Mouse (Mus musculus) hindbrain, embryonic 15.5 days (tissue): ENCODE data around the gene Dennd2d. TPM values are rescaled to one million over a fixed set of nuclear protein-coding genes. Genes with fewer than 3 reads are reported as not detected.

Experiments used
- ATAC-seq: fragments of 200-750 bp; cut with Nextera tagmentation; 2 replicates; pipeline ENCODE4 v1.8.0; 2017; ENCODE audit warnings: low read depth, moderate number of reproducible peaks, moderate TSS enrichment; ENCODE audit not compliant: low FRiP score
- H3K27ac ChIP-seq: fragments of 300-500 bp; sonication (generic); replicated peaks from 2 replicates; pipeline ENCODE4 v1.5.1; 2015; ENCODE audit warnings: mild to moderate bottlenecking, inconsistent platforms
- H3K27me3 ChIP-seq: fragments of 300-500 bp; sonication (generic); 2 replicates; pipeline ENCODE4 v1.6.1; 2015; ENCODE audit warnings: control low read depth, inconsistent platforms
- H3K36me3 ChIP-seq: fragments of 300-500 bp; sonication (generic); 2 replicates; pipeline ENCODE4 v1.6.1; 2015; ENCODE audit warnings: control low read depth, inconsistent platforms
- H3K4me1 ChIP-seq: fragments of 300-500 bp; sonication (generic); replicated peaks from 2 replicates; pipeline ENCODE4 v1.6.1; 2015; ENCODE audit warnings: control low read depth, inconsistent platforms
- H3K4me2 ChIP-seq: fragments of 300-500 bp; sonication (generic); 2 replicates; pipeline ENCODE4 v1.6.1; 2015; ENCODE audit warnings: moderate library complexity, mild to moderate bottlenecking, inconsistent platforms
- H3K4me3 ChIP-seq: fragments of 300-500 bp; sonication (generic); 2 replicates; pipeline ENCODE4 v1.5.1; 2015; ENCODE audit warnings: mild to moderate bottlenecking, inconsistent platforms
- H3K9ac ChIP-seq: fragments of 300-500 bp; sonication (generic); 2 replicates; pipeline ENCODE4 v1.6.1; 2015; ENCODE audit warnings: inconsistent platforms
- H3K9me3 ChIP-seq: fragments of 300-500 bp; sonication (generic); 2 replicates; pipeline ENCODE4 v1.6.1; 2016; ENCODE audit warnings: control low read depth, inconsistent platforms
- WGBS: fragments of 180-500 bp; shearing (Covaris S2); methylation state at CpG from one replicate; pipeline ENCODE4 v1.1.7; 2015; 5-methylcytosine and 5-hydroxymethylcytosine counted together
- polyA plus RNA-seq: library from polyadenylated mRNA; unstranded; fragments of >200 nt; fragmentation: Nextera tagmentation; extraction: Ambion mirVana; gene quantifications from 2 replicates; pipeline ENCODE4 v1.2.1, GENCODE M21; 2015

The Dennd2d gene
- 0.57 and 0.87 TPM in 2 replicates for polyA plus RNA-seq

DNA sequence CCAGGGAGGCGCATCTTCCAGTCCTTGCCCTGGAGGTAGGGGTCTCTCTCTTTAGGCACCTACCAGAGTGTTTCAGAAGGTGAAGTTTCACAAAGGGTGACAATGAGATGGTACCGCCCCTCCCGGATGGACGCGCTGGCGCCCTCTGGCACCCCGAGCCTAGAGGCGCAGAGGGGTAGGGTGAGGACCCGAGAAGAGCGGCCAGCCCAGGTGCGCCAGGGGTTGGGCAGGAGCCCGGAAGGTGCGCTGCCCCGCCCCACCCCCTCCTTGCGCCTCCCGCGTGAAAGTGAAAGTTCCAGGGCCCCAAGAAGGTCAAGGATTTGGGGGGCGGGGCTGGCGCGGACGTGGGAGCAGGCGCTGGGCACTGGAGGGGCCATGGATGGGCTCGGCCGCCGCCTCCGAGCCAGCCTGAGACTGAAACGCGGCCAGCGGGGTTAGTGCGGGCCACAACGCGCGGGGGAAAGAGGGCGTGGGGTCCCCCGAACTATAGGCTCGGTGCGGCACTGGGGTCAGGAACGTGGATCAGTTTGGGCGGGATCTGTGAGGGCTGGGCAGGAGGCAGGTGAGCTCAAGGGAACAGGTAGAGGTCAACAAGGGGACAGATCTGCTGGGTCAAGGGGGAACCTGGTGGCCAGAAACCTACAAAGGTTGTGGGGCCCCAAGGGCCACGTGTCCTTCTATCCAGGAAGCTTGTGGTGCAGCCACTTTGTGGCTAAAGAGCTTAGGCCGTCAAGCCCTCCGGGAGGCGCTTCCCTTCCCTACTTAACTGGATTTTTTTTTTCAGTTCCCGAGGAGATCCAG is at the start of gene Dennd2d:
Gene Dennd2d, plus strand, starts transcription at position 125 of the 801 bp plus-strand sequence.
- Histone ChIP-seq H3K9me3 (no peaks in the 10 kb centered on the region), H3K4me3 (peak within 1 kb of the TSS; percentile 54), H3K27me3 (no peaks in the 10 kb centered on the region; the same call in 1 of the 2 replicates), H3K4me2 (peak within 1 kb of the TSS; percentile 97), H3K4me1 (peaks cover 11% of the 10 kb centered on the region), H3K27ac (no peak within 1 kb of the TSS), H3K9ac (peak within 1 kb of the TSS; percentile 46), H3K36me3 (no peaks in the 10 kb centered on the region)
- peak; percentile 75; the same call in 1 of the 2 replicates for ATAC-seq
- WGBS: 3% methylated on average over 43 of the region's 44 CpGs

DNA sequence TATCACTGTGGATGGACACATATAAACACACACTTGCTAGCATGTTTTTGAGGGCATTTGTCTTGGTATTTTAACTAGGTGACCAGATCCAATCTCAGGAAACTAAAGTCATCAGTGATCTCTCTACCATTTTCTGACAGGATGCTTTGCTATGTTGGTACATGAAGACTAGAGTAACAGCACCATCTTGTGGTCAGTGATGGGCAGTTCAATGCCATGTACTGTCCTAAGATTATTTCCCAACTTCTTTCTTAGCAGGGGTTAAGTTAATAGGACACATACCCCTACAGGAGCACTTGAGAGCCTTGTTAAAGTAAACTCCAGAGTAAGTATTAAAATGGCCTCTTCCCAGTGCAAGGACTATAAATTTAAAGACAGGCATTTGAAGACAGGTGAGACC is 33.6 kb upstream of the Dennd2d start:
- H3K36me3 ChIP-seq: no peaks in the 10 kb centered on the region
- H3K27ac ChIP-seq: no peak overlapping the region
- H3K4me3 ChIP-seq: no peak overlapping the region

DNA sequence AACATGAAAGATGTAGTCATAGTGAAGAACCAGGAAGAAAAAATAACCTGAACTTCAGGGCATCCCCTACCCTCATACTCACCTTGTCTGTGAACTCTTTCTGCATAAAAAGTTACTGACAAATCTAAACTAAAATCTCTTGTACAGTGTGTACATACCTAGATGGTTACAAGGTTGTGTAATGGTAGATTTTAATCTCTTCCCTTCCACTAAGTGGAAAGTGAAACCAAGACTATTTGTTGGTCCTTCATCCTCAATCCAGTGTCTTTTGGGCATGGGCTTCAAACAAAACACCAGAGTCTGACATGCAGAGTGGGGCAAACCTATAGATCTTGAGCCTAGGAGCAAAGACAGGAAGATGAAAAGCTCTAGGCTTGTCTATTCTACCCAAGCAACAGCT is 33.2 kb upstream of the Dennd2d start:
- ATAC-seq: no peak
- H3K4me1 ChIP-seq: no peaks in the 10 kb centered on the region
- H3K36me3 ChIP-seq: no peaks in the 10 kb centered on the region
- no peaks in the 10 kb centered on the region for H3K9me3 ChIP-seq
- no peaks in the 10 kb centered on the region for H3K27me3 ChIP-seq
- H3K4me3 ChIP-seq: no peak overlapping the region
- no peak overlapping the region for H3K9ac ChIP-seq
- no peak overlapping the region for H3K27ac ChIP-seq
- H3K4me2 ChIP-seq: no peak overlapping the region

More for the DNA sequence above, 33.6 kb upstream of the Dennd2d start:
- no peaks in the 10 kb centered on the region for H3K9me3 ChIP-seq
- no peak overlapping the region for H3K9ac ChIP-seq
- H3K27me3 ChIP-seq: no peaks in the 10 kb centered on the region
- H3K4me2 ChIP-seq: no peak overlapping the region
- peak; percentile 59; the same call in 1 of the 2 replicates for ATAC-seq
- no peaks in the 10 kb centered on the region for H3K4me1 ChIP-seq

DNA sequence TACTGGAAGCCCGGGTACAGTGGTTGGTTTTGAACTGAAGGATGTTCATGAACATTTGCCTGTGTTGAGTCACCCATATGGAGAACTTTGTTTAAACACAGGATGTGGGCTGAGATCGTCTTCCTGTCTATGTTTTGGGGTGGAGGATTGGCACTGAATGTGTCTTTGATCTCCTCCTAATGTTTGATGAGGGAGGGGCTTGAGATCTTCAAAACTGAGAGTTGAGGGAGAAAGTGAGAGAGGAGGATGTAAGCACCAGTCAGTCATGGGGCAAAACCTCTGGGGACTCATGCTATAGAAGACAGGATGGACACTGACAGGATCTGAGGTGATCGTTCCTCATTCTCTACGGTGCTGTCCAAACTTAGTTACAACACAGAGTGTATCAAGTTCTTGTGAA is 32.6 kb upstream of the Dennd2d start:
- 84% methylated on average over 4 of the region's 4 CpGs for WGBS
- no peak overlapping the region for H3K4me3 ChIP-seq
- H3K36me3 ChIP-seq: no peaks in the 10 kb centered on the region
- no peaks in the 10 kb centered on the region for H3K9me3 ChIP-seq
- H3K27me3 ChIP-seq: no peaks in the 10 kb centered on the region
- no peak for ATAC-seq
- no peak overlapping the region for H3K9ac ChIP-seq
- H3K4me2 ChIP-seq: no peak overlapping the region
- H3K4me1 ChIP-seq: no peaks in the 10 kb centered on the region
- H3K27ac ChIP-seq: no peak overlapping the region

DNA sequence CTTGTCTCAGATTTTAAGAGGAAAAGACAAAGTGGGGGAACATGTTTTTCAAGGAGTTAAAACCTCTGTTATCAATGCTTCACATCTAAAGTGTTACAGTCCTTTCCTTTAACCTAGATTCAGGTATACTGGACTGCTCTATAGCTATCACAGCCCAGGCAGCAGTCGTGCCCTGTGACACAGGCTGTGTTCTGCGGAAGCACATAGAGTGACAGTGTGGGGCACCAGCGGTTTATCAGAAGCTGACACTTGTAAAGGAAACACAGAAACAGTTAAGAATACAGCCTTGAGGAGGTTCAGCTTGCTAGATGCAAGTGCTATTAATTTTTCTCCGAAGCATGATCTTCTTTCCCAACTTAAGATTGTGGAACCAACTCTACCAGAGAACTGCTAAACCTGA is 29.6 kb upstream of the Dennd2d start:
- H3K4me1 ChIP-seq: no peaks in the 10 kb centered on the region
- H3K4me3 ChIP-seq: no peak overlapping the region
- no peaks in the 10 kb centered on the region for H3K9me3 ChIP-seq
- no peak overlapping the region for H3K9ac ChIP-seq
- no peaks in the 10 kb centered on the region for H3K36me3 ChIP-seq
- no peak overlapping the region for H3K27ac ChIP-seq
- no peaks in the 10 kb centered on the region for H3K27me3 ChIP-seq
- ATAC-seq: no peak
- H3K4me2 ChIP-seq: no peak overlapping the region
- WGBS: 80% methylated on average over 4 of the region's 4 CpGs

DNA sequence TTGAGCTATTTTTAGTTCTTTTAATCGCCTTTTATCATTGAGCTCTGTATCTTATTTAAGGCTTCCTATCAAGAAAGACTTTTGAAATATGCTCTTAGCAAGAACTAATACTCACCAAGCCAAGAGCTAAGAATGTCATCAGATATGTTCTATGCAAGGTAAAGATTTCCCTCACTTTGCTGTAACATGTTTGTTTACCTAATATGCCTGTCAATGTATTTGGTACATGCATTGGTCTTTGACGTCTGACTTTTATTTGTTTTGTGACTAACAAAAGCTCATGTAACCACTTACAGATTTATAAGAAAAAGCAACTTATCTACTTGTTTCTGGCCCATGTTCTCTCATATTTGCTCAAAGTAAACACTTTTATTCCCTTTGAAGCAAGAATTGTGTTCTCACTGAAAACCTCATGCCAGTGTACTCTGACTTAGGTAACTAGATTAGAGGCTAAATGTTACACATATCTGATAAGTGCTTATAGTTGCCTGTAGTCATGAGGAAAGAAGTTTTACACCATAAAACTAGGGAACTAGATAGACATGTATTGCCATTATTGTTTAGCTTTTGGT is 24.8 kb upstream of the Dennd2d start:
- Histone ChIP-seq H3K4me3 (no peak overlapping the region), H3K27ac (no peak overlapping the region), H3K36me3 (no peaks in the 10 kb centered on the region), H3K9ac (no peak overlapping the region), H3K9me3 (no peaks in the 10 kb centered on the region), H3K4me1 (no peaks in the 10 kb centered on the region), H3K4me2 (no peak overlapping the region), H3K27me3 (no peaks in the 10 kb centered on the region)
- whole genome bisulfite sequencing: 81% methylated on average over 2 of the region's 2 CpGs
- ATAC-seq: no peak

DNA sequence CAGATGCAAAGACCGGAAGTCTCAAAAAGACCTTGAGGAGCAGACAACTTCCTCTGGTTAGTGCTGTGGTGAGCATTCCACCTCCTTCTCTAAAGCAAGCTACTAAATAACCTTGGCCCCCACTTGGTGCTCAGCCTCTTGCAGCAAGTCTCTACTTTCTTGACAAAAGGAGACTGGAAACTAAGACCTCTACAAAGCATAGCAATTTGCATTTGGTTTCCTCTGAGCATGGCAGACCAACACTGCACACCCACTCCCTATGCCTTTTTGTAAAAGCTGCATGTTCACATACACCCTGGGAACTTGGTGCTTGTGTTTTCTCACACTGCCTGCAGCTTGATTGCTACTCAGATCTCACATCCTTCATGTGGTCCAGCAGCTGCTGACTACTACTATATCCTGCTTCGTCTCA is 20.1 kb upstream of the Dennd2d start:
- H3K9me3 ChIP-seq: no peaks in the 10 kb centered on the region
- WGBS: 97% methylated on average over 2 of the region's 2 CpGs

DNA sequence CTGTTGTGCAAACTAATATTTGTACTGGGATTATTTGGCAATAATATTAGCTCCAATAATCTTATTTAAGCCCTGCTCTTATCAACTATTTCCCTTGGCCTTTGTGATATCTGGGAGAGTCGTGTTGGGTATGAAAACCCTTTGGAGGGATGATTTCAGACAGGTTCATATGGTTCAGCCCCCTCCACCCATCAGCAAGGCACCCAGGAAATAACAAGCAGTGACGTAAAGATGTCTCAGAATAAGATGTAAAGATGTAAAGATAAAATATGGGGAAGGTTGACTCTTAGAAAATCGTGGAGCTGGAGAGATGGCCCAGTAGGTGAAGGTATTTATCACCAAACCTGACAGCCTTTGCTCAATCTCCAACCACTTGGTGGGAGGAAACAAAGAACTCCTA is 19.7 kb upstream of the Dennd2d start:
- Histone ChIP-seq H3K27ac (no peak overlapping the region), H3K9me3 (no peaks in the 10 kb centered on the region), H3K4me1 (no peaks in the 10 kb centered on the region), H3K27me3 (no peaks in the 10 kb centered on the region), H3K4me2 (no peak overlapping the region), H3K36me3 (no peaks in the 10 kb centered on the region), H3K4me3 (no peak overlapping the region), H3K9ac (no peak overlapping the region)
- 69% methylated on average over 3 of the region's 3 CpGs for WGBS
- no peak for ATAC-seq

More for the DNA sequence above, 20.1 kb upstream of the Dennd2d start:
- no peaks in the 10 kb centered on the region for H3K27me3 ChIP-seq
- no peak overlapping the region for H3K9ac ChIP-seq
- H3K4me3 ChIP-seq: no peak overlapping the region
- no peaks in the 10 kb centered on the region for H3K4me1 ChIP-seq
- no peak overlapping the region for H3K27ac ChIP-seq
- no peaks in the 10 kb centered on the region for H3K36me3 ChIP-seq
- H3K4me2 ChIP-seq: no peak overlapping the region
- ATAC-seq: no peak

DNA sequence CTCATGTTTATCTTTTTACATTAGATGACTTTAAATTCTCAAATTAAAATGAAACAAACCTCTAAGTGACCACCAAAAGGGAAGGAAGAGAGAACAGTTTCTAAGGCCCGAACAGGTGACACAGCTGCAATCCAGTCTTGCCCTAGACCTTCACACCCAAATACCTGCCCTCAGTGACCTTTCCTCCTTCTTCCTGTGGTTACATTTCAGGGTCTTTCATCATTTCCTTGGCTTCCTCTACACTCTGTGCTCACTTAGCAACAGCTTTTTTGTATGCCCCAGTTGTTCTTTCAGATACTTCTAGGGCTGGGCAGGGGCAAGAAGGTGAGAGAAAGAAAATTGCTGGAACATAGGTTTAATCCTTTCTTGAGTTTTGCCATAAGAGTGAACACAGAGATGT is 17.5 kb upstream of the Dennd2d start:
- H3K4me1 ChIP-seq: no peaks in the 10 kb centered on the region
- H3K9me3 ChIP-seq: no peaks in the 10 kb centered on the region
- no peak for ATAC-seq
- no peak overlapping the region for H3K9ac ChIP-seq
- no peak overlapping the region for H3K4me2 ChIP-seq
- no peaks in the 10 kb centered on the region for H3K27me3 ChIP-seq
- no peak overlapping the region for H3K4me3 ChIP-seq
- no peak overlapping the region for H3K27ac ChIP-seq
- 100% methylated on average over 1 of the region's 1 CpGs for WGBS
- no peaks in the 10 kb centered on the region for H3K36me3 ChIP-seq

DNA sequence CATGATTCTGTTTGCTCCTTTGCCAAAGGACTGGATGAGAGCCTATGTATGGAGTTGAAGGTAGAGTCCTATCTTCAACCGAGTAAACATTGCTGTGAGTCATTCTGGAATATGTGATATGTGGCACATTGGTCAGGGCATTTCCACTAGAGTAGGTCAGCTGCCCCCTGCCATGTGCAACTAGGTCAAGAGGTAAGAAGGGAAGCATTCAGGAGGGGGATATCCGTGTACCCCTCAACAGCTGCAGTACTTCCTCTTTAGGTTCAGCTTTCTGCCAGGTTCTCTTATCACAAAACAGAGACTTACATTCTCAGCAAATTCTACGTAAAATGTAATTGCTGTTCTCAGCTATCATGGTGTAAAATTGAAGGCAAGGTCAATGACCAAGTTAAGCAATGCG is 8.0 kb upstream of the Dennd2d start:
- H3K9ac ChIP-seq: no peak overlapping the region
- H3K4me2 ChIP-seq: no peak overlapping the region
- ATAC-seq: no peak
- 86% methylated on average over 4 of the region's 4 CpGs for WGBS
- no peaks in the 10 kb centered on the region for H3K4me1 ChIP-seq
- no peaks in the 10 kb centered on the region for H3K9me3 ChIP-seq
- H3K4me3 ChIP-seq: no peak overlapping the region
- H3K27ac ChIP-seq: no peak overlapping the region
- no peaks in the 10 kb centered on the region for H3K36me3 ChIP-seq
- no peaks in the 10 kb centered on the region for H3K27me3 ChIP-seq

DNA sequence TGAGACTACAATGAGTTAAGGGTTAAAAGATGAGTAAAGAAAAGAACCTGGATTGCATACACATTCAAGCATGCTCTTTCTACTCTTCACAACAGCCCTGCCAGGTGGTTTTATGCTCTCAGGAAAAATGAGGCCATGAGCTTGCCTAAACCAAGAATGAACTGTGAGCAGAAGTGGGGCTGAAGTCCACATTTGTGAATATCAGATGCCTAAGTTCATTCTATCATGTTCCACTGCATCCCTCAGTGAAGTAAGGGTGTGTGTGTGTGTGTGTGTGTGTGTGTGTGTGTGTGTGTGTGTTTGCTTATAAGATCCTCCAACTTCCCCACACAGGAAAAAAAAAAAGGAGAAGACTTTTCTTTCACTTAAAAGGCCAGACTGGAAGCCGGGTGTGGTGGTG is 5.3 kb upstream of the Dennd2d start:
- Histone ChIP-seq H3K4me2 (no peak overlapping the region), H3K27me3 (no peaks in the 10 kb centered on the region; the same call in 1 of the 2 replicates), H3K36me3 (no peaks in the 10 kb centered on the region), H3K27ac (no peak overlapping the region), H3K9me3 (no peaks in the 10 kb centered on the region), H3K4me1 (no peaks in the 10 kb centered on the region), H3K9ac (no peak overlapping the region), H3K4me3 (no peak overlapping the region)
- WGBS: 88% methylated on average over 1 of the region's 1 CpGs
- ATAC-seq: no peak

DNA sequence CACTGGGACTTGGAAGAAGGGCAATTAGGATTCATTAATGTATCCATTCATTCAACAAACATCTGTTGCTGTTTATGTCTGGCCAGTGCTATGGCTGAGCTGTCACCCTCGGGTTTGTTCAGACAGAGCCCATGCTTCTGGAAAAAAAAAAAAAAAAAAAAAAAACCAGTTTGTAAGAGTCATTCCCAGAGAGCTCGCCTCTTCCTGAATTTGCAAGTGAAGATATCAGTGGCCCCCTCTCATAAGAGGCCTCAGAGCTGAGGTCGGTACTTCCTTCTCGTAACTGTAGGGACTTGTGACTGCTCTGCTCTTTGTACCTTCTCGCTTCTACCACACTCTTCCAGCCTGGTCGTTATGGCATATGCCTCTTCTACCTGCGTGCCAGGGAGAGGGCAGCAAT is 1.1 kb downstream of the Dennd2d start:
- H3K27me3 ChIP-seq: no peaks in the 10 kb centered on the region; the same call in 1 of the 2 replicates
- H3K4me2 ChIP-seq: peak overlapping the region; percentile 97; the same call in 1 of the 2 replicates
- WGBS: 76% methylated on average over 7 of the region's 7 CpGs
- no peak overlapping the region for H3K4me3 ChIP-seq
- H3K9ac ChIP-seq: no peak overlapping the region
- H3K36me3 ChIP-seq: no peaks in the 10 kb centered on the region
- H3K27ac ChIP-seq: no peak overlapping the region
- no peak for ATAC-seq
- H3K9me3 ChIP-seq: no peaks in the 10 kb centered on the region
- peaks cover 11% of the 10 kb centered on the region for H3K4me1 ChIP-seq
